Mouse (Mus musculus) heart, postnatal 0 days (tissue): ENCODE results near the gene Schip1. TPM values are rescaled to one million over a fixed set of nuclear protein-coding genes. Genes with fewer than 3 reads are reported as not detected.
A peak's percentile ranks its signal among the peaks of the same experiment; 100 is the strongest.

Experiments
- ATAC-seq: fragments of 200-750 bp; cut with Nextera tagmentation; 2 replicates; pipeline ENCODE4 v1.8.0; 2017; ENCODE audit warnings: low read depth, moderate number of reproducible peaks, moderate library complexity; ENCODE audit not compliant: insufficient read depth
- DNase-seq: peaks from one replicate; pipeline ENCODE4 v3.0.0-alpha.2; 2016; ENCODE audit warnings: low spot score
- H3K27ac ChIP-seq: fragments of 300-500 bp; sonication (generic); 2 replicates; pipeline ENCODE4 v1.5.1; 2014; ENCODE audit warnings: low read depth, mild to moderate bottlenecking
- H3K27me3 ChIP-seq: fragments of 300-500 bp; sonication (generic); 2 replicates; pipeline ENCODE4 v1.6.1; 2014; ENCODE audit warnings: low read length, mixed read lengths; ENCODE audit not compliant: control insufficient read depth, insufficient read depth
- H3K36me3 ChIP-seq: fragments of 300-500 bp; sonication (generic); replicated peaks from 2 replicates; pipeline ENCODE4 v1.6.1; 2014; ENCODE audit warnings: low read length, mixed read lengths; ENCODE audit not compliant: control insufficient read depth, insufficient read depth
- H3K4me1 ChIP-seq: fragments of 300-500 bp; sonication (generic); 2 replicates; pipeline ENCODE4 v1.6.1; 2014; ENCODE audit warnings: antibody characterized with exemption; ENCODE audit not compliant: control insufficient read depth, insufficient read depth
- H3K4me2 ChIP-seq: fragments of 300-500 bp; sonication (generic); 2 replicates; pipeline ENCODE4 v1.6.1; 2014; ENCODE audit warnings: low read depth, mild to moderate bottlenecking, low read length, moderate library complexity
- H3K4me3 ChIP-seq: fragments of 300-500 bp; sonication (generic); 2 replicates; pipeline ENCODE4 v1.5.1; 2014; ENCODE audit warnings: low read depth, low read length
- H3K9ac ChIP-seq: fragments of 300-500 bp; sonication (generic); replicated peaks from 2 replicates; pipeline ENCODE4 v1.6.1; 2014; ENCODE audit warnings: low read depth, low read length, mixed read lengths
- H3K9me3 ChIP-seq: fragments of 300-500 bp; sonication (generic); replicated peaks from 2 replicates; pipeline ENCODE4 v1.6.1; 2016; ENCODE audit warnings: low read length; ENCODE audit not compliant: control insufficient read depth
- CTCF ChIP-seq: IDR thresholded peaks from 2 replicates; pipeline ENCODE4 v1.5.1; 2016; ENCODE audit warnings: antibody characterized with exemption, control low read depth, low read depth
- EP300 ChIP-seq: IDR thresholded peaks from 2 replicates; pipeline ENCODE4 v1.6.1; 2016; ENCODE audit warnings: antibody characterized with exemption, low read depth
- WGBS: fragments of 180-500 bp; shearing (Covaris S2); extraction: QIAGEN DNeasy Blood & Tissue Kit; methylation state at CpG from one replicate; pipeline ENCODE4 v1.1.7; 2014; 5-methylcytosine and 5-hydroxymethylcytosine counted together
- polyA plus RNA-seq: library from polyadenylated mRNA; unstranded; fragments of >200 nt; fragmentation: Nextera tagmentation; extraction: Ambion mirVana; gene quantifications from 2 replicates; pipeline ENCODE4 v1.2.1, GENCODE M21; 2015
- total RNA-seq: library from RNA; depleted of rRNA; stranded (reverse); fragments of >200 nt; gene quantifications from 2 replicates; pipeline ENCODE4 v1.2.3, GENCODE M21; 2014; ENCODE audit warnings: low replicate concordance

Schip1 gene
- total and polyA plus RNA-seq, 2 experiments from 2014 or later: 58.4 to 74.3 TPM

DNA sequence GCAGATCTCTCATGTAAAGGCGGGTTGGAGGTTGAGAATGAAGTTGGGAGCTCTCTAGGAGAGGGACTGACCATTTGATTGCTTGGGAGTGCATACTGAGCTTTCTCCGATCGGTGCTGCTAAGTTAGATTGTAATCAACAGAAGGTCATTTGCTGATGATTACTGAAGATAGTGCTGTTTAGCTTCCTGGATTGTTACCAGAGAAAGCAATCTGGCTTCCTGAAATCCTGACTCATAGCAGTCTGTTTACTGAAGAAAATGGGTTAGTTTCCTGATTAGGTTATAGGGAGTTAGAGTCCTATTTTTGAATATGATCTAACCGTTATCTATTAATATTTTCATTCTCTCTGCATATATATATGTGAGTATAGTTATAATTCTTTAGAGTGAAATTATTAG, 36.7 kb downstream of the Schip1 start:
- Histone ChIP-seq H3K9ac (no peak overlapping the region), H3K27ac (no peak overlapping the region), H3K4me1 (no peaks in the 10 kb centered on the region), H3K36me3 (no peaks in the 10 kb centered on the region), H3K4me2 (no peak overlapping the region), H3K27me3 (no peaks in the 10 kb centered on the region), H3K4me3 (no peak overlapping the region), H3K9me3 (no peaks in the 10 kb centered on the region)
- DNase-seq (no peak), ATAC-seq (no peak)
- WGBS: 67% methylated on average over 4 of the region's 4 CpGs
- TF ChIP-seq EP300 (no peak), CTCF (no peak)

DNA sequence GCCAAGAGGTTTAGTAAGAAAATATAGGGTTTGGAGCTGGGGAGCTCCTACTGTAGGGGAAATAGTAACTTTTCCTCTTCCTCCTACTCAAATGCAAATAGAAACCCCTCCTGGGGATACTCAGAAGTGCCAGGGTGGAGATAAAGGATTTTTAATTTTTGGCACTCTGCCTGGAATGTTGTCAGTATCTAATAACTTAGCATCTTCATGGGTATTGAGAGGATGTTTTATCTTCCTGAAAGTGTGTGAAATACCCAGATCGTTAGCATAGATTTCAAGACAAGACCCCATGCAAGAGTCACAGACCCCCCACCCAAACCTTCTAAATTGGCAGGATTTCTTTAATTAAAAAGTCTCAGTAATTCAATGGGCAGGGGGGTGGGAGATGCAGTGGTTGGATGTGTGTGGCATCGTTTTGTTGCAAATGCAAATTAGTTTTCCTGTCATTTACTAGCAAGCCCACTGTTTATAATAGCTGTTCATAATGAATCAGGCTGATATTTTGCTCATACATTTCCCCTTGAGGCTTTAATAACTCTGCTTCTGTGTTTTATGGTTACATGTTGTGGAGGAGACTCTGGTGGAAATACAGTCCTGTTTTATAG, 40.6 kb downstream of the Schip1 start:
- Histone ChIP-seq H3K4me1 (no peaks in the 10 kb centered on the region), H3K4me2 (no peak overlapping the region), H3K9me3 (no peaks in the 10 kb centered on the region), H3K9ac (no peak overlapping the region), H3K27ac (no peak overlapping the region), H3K27me3 (no peaks in the 10 kb centered on the region), H3K4me3 (no peak overlapping the region), H3K36me3 (no peaks in the 10 kb centered on the region)
- WGBS: 63% methylated on average over 2 of the region's 2 CpGs
- DNase-seq: no peak
- ATAC-seq: no peak
- TF ChIP-seq EP300: no peak
- no peak for TF ChIP-seq CTCF

DNA sequence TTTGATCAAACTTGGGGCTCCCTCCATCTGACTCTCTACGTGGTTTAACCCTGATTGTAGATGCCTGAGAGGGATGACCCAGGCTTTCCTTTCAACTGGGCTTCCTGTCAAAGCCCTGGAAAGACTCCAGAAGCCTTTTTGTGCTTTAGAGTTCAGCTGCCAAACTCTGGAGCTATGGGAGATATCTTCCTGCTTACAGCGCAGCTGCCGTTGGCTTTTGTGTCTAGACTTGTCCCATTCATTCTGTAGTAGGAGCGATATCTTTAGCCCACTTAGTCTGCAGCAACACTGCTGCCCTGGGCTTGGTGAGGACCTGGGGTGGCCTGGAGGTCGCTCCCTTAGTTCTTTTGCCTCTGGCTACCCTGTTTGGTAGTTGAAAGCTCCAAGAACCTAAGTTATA, 56.7 kb downstream of the Schip1 start:
- TF ChIP-seq CTCF (no peak), EP300 (no peak; the same call in 1 of the 2 replicates)
- DNase-seq (peak; percentile 56), ATAC-seq (peak; percentile 68)
- H3K36me3 ChIP-seq: no peaks in the 10 kb centered on the region
- no peak overlapping the region for H3K4me2 ChIP-seq
- WGBS: 3% methylated on average over 5 of the region's 5 CpGs
- H3K27ac ChIP-seq: peak overlapping the region; percentile 39; the same call in 1 of the 2 replicates
- no peaks in the 10 kb centered on the region for H3K27me3 ChIP-seq
- H3K9me3 ChIP-seq: no peaks in the 10 kb centered on the region
- no peak overlapping the region for H3K9ac ChIP-seq
- H3K4me3 ChIP-seq: no peak overlapping the region
- no peaks in the 10 kb centered on the region; the same call in 1 of the 2 replicates for H3K4me1 ChIP-seq

DNA sequence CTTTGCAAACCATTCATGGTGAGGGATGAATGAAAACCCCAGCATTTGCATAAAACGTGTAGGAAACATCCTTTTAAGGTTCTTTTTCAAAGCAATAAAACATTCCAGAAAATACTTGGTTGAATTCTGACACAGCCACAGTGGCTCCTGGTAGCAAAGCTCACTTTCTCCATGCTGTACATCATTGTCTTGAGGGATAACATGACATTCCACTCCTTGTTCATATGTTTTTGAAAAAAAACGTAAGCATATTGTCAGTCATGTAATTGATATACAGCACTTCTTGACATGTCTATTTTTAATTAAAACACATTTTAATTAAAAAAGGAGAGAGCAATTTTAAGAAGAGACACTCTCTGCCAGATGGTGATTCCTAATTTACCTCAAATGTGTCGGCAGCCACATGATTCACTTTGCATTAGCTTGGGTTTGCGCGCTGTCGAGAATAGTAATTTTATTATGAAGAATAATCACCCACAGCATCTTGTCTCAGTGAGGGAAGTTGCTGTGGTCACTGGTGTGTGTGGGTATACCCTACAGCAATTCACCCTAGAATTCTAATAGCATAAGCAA, 61.8 kb downstream of the Schip1 start:
- Histone ChIP-seq H3K9ac (no peak overlapping the region), H3K9me3 (no peaks in the 10 kb centered on the region), H3K4me2 (no peak overlapping the region), H3K27ac (no peak overlapping the region), H3K36me3 (no peaks in the 10 kb centered on the region), H3K27me3 (no peaks in the 10 kb centered on the region), H3K4me1 (no peaks in the 10 kb centered on the region; the same call in 1 of the 2 replicates), H3K4me3 (no peak overlapping the region)
- ATAC-seq (no peak), DNase-seq (no peak)
- TF ChIP-seq CTCF: no peak
- no peak for TF ChIP-seq EP300
- 71% methylated on average over 6 of the region's 6 CpGs for WGBS

DNA sequence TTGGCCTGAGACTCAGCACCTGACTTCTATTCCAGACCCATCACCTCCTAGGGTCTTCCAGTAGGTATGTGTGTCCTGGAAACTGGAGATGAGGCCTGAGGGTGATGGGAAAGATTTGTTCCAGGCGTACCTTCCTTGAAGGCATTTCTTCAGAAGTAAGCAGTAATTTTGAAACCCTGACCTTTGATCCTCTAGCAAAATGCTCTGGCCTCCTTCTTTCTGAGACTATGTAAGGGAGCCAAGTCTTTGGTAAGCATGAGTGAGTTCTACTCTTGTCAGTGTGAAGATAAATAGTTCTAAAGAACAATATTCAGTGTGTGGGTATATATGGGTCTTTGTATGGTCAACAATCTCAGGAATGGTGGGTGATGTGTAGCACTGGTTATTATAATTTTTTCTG, 65.8 kb downstream of the Schip1 start:
- no peaks in the 10 kb centered on the region for H3K36me3 ChIP-seq
- H3K9me3 ChIP-seq: no peaks in the 10 kb centered on the region
- no peaks in the 10 kb centered on the region for H3K4me1 ChIP-seq
- ATAC-seq (no peak), DNase-seq (no peak)
- H3K4me3 ChIP-seq: no peak overlapping the region
- no peak overlapping the region for H3K4me2 ChIP-seq
- 73% methylated on average over 1 of the region's 1 CpGs for WGBS
- H3K27me3 ChIP-seq: no peaks in the 10 kb centered on the region
- TF ChIP-seq EP300: no peak
- TF ChIP-seq CTCF: no peak
- H3K9ac ChIP-seq: no peak overlapping the region
- no peak overlapping the region for H3K27ac ChIP-seq
